Mouse (Mus musculus) MEL (cell line): ENCODE results near the gene Yipf3. TPM values are rescaled to one million over a fixed set of nuclear protein-coding genes. Genes with fewer than 3 reads are reported as not detected.

Experiments used
- DNase-seq: peaks from one replicate; pipeline ENCODE4 v3.0.0; 2011; ENCODE audit warnings: low read depth, low spot score
- H3K27ac ChIP-seq: 2 replicates; pipeline ENCODE4 v1.5.1; 2012; ENCODE audit warnings: low read depth, mild to moderate bottlenecking, control low read depth, low read length, moderate library complexity; ENCODE audit not compliant: control insufficient read depth
- H3K27me3 ChIP-seq, 2 experiments: fragments of 150-350 bp in 1 of 2; sonication (generic) in 1 of 2; 2 replicates each; pipeline ENCODE4 v1.6.1; 2012; ENCODE audit warnings: low read length in 2 of 2, mild to moderate bottlenecking in 2 of 2, improper control_type of control experiment in 1 of 2, moderate library complexity in 1 of 2; ENCODE audit not compliant: insufficient read depth in 2 of 2, control insufficient read depth in 1 of 2
- H3K36me3 ChIP-seq, 2 experiments: 2 replicates each; pipeline ENCODE4 v1.6.1; 2012 to 2014; ENCODE audit warnings: low read length in 2 of 2, improper control_type of control experiment in 1 of 2, inconsistent platforms in 1 of 2, mild to moderate bottlenecking in 1 of 2; ENCODE audit not compliant: insufficient read depth in 2 of 2, control insufficient read depth in 1 of 2
- H3K4me1 ChIP-seq, 2 experiments: fragments of 150-350 bp in 1 of 2; sonication (generic) in 1 of 2; 2 replicates each; pipeline ENCODE4 v1.6.1; 2012; ENCODE audit warnings: low read length in 2 of 2, improper control_type of control experiment in 1 of 2, mild to moderate bottlenecking in 1 of 2; ENCODE audit not compliant: insufficient read depth in 2 of 2, control insufficient read depth in 1 of 2
- H3K4me3 ChIP-seq, 2 experiments: fragments of 150-350 bp in 1 of 2; sonication (generic) in 1 of 2; 2 replicates each; pipeline ENCODE4 v1.5.1; 2012; ENCODE audit warnings: low read depth in 2 of 2, low read length in 2 of 2, mild to moderate bottlenecking in 2 of 2, moderate library complexity in 2 of 2, control low read depth in 1 of 2, improper control_type of control experiment in 1 of 2; ENCODE audit not compliant: control insufficient read depth in 1 of 2, insufficient read depth in 1 of 2
- H3K79me2 ChIP-seq: 2 replicates; pipeline ENCODE4 v1.6.1; 2012; ENCODE audit warnings: mild to moderate bottlenecking, low read length, moderate library complexity; ENCODE audit not compliant: control insufficient read depth, poor library complexity, insufficient read depth
- H3K9ac ChIP-seq: 2 replicates; pipeline ENCODE4 v1.6.1; 2012; ENCODE audit warnings: low read depth, mild to moderate bottlenecking, control low read depth, low read length, moderate library complexity; ENCODE audit not compliant: control insufficient read depth, poor library complexity, severe bottlenecking
- H3K9me3 ChIP-seq: fragments of 150-350 bp; sonication (generic); replicated peaks from 2 replicates; pipeline ENCODE4 v1.6.1; 2012; ENCODE audit warnings: mild to moderate bottlenecking, low read length, improper control_type of control experiment, moderate library complexity; ENCODE audit not compliant: insufficient read depth
- CHD2 ChIP-seq: IDR thresholded peaks from 2 replicates; pipeline ENCODE4 v1.6.1; 2011; ENCODE audit warnings: low read length, improper control_type of control experiment
- E2F4 ChIP-seq: IDR thresholded peaks from 2 replicates; pipeline ENCODE4 v1.6.1; 2011; ENCODE audit warnings: low read depth, low read length, improper control_type of control experiment, borderline replicate concordance
- ELF1 ChIP-seq: IDR thresholded peaks from 2 replicates; pipeline ENCODE4 v1.6.1; 2014; ENCODE audit warnings: low read depth, mild to moderate bottlenecking, inconsistent platforms, low read length, improper control_type of control experiment, moderate library complexity
- EP300 ChIP-seq, 2 experiments: IDR thresholded peaks; 2 replicates each; pipeline ENCODE4 v1.6.1; 2011; ENCODE audit warnings: improper control_type of control experiment in 2 of 2, low read length in 2 of 2, low read depth in 1 of 2, mild to moderate bottlenecking in 1 of 2
- GABPA ChIP-seq: IDR thresholded peaks from 2 replicates; pipeline ENCODE4 v1.6.1; 2012; ENCODE audit warnings: low read depth, mild to moderate bottlenecking, inconsistent platforms, low read length, improper control_type of control experiment, moderate library complexity
- GATA1 ChIP-seq: IDR thresholded peaks from 2 replicates; pipeline ENCODE4 v1.6.1; 2011; ENCODE audit warnings: low read depth, low read length, improper control_type of control experiment
- JUND ChIP-seq: IDR thresholded peaks from 2 replicates; pipeline ENCODE4 v1.6.1; 2011; ENCODE audit warnings: low read depth, mild to moderate bottlenecking, improper control_type of control experiment, low read length
- KAT2A ChIP-seq: conservative IDR thresholded peaks from 2 replicates; pipeline ENCODE4 v1.6.1; 2012; ENCODE audit warnings: low read depth, low read length, improper control_type of control experiment, inconsistent platforms
- MAFK ChIP-seq: IDR thresholded peaks from 2 replicates; pipeline ENCODE4 v1.6.1; 2011; ENCODE audit warnings: low read depth, mild to moderate bottlenecking, low read length, improper control_type of control experiment, borderline replicate concordance
- MAX ChIP-seq: IDR thresholded peaks from 2 replicates; pipeline ENCODE4 v1.6.1; 2011; ENCODE audit warnings: low read length, improper control_type of control experiment
- MEF2A ChIP-seq: IDR thresholded peaks from 2 replicates; pipeline ENCODE4 v1.6.1; 2014; ENCODE audit warnings: low read depth, mild to moderate bottlenecking, inconsistent platforms, low read length, improper control_type of control experiment; ENCODE audit not compliant: poor library complexity, insufficient replicate concordance, severe bottlenecking; ENCODE audit errors: extremely low read depth
- NRF1 ChIP-seq: IDR thresholded peaks from 2 replicates; pipeline ENCODE4 v1.6.1; 2014; ENCODE audit warnings: low read depth, mild to moderate bottlenecking, inconsistent platforms, low read length, improper control_type of control experiment, moderate library complexity; ENCODE audit not compliant: poor library complexity, insufficient read depth, severe bottlenecking
- POLR2AphosphoS5 ChIP-seq: IDR thresholded peaks from 2 replicates; pipeline ENCODE4 v1.6.1; 2012; ENCODE audit warnings: low read depth, borderline replicate concordance, mild to moderate bottlenecking, inconsistent platforms, low read length, moderate library complexity, mixed read lengths
- RAD21 ChIP-seq: IDR thresholded peaks from 2 replicates; pipeline ENCODE4 v1.6.1; 2011; ENCODE audit warnings: mild to moderate bottlenecking, low read depth, low read length, improper control_type of control experiment
- RCOR1 ChIP-seq: IDR thresholded peaks from 2 replicates; pipeline ENCODE4 v1.6.1; 2012; ENCODE audit warnings: low read depth, mild to moderate bottlenecking, inconsistent platforms, low read length, improper control_type of control experiment
- SMC3 ChIP-seq: IDR thresholded peaks from 2 replicates; pipeline ENCODE4 v1.6.1; 2011; ENCODE audit warnings: low read depth, low read length, improper control_type of control experiment
- USF2 ChIP-seq, 2 experiments: IDR thresholded peaks; 2 replicates each; pipeline ENCODE4 v1.6.1; 2011 to 2012; ENCODE audit warnings: improper control_type of control experiment in 2 of 2, low read length in 2 of 2, borderline replicate concordance in 1 of 2, inconsistent platforms in 1 of 2, low read depth in 1 of 2, mild to moderate bottlenecking in 1 of 2; ENCODE audit not compliant: insufficient read depth in 1 of 2
- ZKSCAN1 ChIP-seq: IDR thresholded peaks from 2 replicates; pipeline ENCODE4 v1.6.1; 2012; ENCODE audit warnings: low read depth, mild to moderate bottlenecking, inconsistent platforms, low read length, improper control_type of control experiment, moderate library complexity
- ZMIZ1 ChIP-seq: IDR thresholded peaks from 2 replicates; pipeline ENCODE4 v1.6.1; 2012; ENCODE audit warnings: low read depth, mild to moderate bottlenecking, inconsistent platforms, low read length, improper control_type of control experiment, moderate library complexity
- ZNF384 ChIP-seq: IDR thresholded peaks from 2 replicates; pipeline ENCODE4 v1.6.1; 2012; ENCODE audit warnings: low read depth, mild to moderate bottlenecking, inconsistent platforms, low read length, improper control_type of control experiment
- polyA plus RNA-seq, 2 experiments: library from polyadenylated mRNA; stranded (reverse) in 1 of 2; unstranded in 1 of 2; fragments of >175 nt in 1 of 2; fragments of >200 nt in 1 of 2; gene quantifications; 2 replicates each; pipeline versions ENCODE4 v1.2.1 to v1.2.4; 2012; ENCODE audit warnings: low replicate concordance in 2 of 2, low read depth in 1 of 2; ENCODE audit not compliant: insufficient read length in 2 of 2, insufficient read depth in 1 of 2, missing spikeins in 1 of 2
- total RNA-seq: library from RNA; depleted of rRNA; stranded (reverse); fragments of 300-350 nt; gene quantifications from 2 replicates; pipeline ENCODE4 v1.2.3, GENCODE M21; 2012

Gene Yipf3
- total and polyA plus RNA-seq, 3 experiments: 18.9 to 86.5 TPM; not detected in 1

DNA sequence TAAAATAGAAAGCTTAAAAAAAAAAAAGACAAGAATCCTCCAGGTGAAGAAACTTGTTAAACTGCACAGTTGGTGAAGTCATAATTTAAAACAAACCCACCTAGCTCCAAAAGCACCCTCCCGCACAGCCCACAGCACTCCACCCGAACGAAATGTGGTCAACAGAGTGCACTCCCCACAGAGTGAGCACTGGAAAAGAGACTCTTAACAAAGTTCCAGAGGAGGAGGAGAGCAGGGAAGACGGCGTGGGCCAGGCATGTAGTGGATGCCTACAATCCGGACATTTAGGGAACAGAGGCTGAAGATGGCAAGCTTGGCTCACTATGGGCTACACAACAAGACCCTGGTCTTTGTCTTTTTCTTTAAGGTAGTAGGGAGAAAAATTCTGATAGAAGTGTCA lies 27.2 kb downstream of the Yipf3 start (continued):
- no peak for TF ChIP-seq POLR2AphosphoS5
- TF ChIP-seq ZKSCAN1: no peak

DNA sequence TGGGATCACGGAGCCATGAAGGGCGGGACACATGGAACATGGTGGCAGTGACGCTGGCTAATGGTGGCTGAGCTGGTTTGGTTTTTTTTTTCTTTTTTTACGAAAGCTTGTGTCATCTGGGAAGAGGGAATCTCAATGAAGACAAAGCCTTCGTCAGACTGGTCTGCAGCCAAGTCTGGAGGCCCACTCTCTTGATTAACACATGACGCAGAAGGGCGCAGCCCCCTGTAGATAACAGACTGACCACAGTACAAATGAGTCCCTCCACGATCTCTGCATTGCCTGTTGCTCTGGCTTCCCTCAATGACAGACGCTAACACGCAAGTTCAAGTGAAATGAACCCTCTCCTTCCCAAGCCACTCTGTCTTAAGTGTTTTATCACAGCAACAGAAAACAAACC lies 27.6 kb downstream of the Yipf3 start:
- Histone ChIP-seq H3K4me3 (no peak overlapping the region), H3K36me3 (peaks cover 0 to 2% of the 10 kb centered on the region in 2 experiments; a peak in 2 of 4 replicates), H3K27me3 (no peaks in the 10 kb centered on the region), H3K27ac (no peak overlapping the region), H3K79me2 (peaks cover 4% of the 10 kb centered on the region; the same call in 1 of the 2 replicates), H3K9me3 (no peaks in the 10 kb centered on the region), H3K4me1 (no peaks in the 10 kb centered on the region), H3K9ac (no peak overlapping the region)
- no peak for TF ChIP-seq E2F4
- no peak for TF ChIP-seq RAD21
- TF ChIP-seq MAX: no peak
- no peak for TF ChIP-seq GATA1
- no peak for DNase-seq

DNA sequence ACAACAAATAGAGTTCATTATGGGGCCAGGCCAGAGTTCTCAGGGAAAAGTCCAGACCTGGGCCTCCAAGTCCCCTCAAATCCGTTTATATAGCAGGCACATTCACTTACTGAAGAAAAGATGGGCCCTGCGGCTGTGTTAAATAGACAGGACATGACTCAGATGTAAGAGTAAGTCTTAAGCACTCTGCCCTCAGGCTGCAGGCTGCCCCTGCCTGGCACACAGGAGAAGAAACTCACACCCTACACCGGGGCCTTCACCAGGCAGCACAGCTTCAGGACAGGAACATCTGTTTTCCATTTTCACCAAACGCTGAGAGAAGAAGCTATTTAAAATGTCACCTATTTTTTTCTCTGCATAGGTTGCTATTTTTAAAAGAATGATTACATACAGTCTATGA lies 29.7 kb downstream of the Yipf3 start:
- Histone ChIP-seq H3K79me2 (peaks cover 22% of the 10 kb centered on the region), H3K27me3 (no peaks in the 10 kb centered on the region), H3K4me3 (no peak overlapping the region), H3K9ac (no peak overlapping the region), H3K9me3 (no peaks in the 10 kb centered on the region), H3K4me1 (peaks cover 0 to 9% of the 10 kb centered on the region in 2 experiments; a peak in 2 of 4 replicates), H3K36me3 (peaks cover 4 to 9% of the 10 kb centered on the region in 2 experiments), H3K27ac (no peak overlapping the region)
- DNase-seq: no peak
- TF ChIP-seq KAT2A (no peak), MAX (no peak), MAFK (no peak), JUND (no peak), CHD2 (no peak), ELF1 (no peak), EP300 (IDR thresholded peaks at IDR 0.05; ENCODE audit: low read depth in 1 of 2, low read length in 2 of 2) (no peak), MEF2A (no peak), GABPA (no peak), ZMIZ1 (no peak), POLR2AphosphoS5 (no peak), USF2 (IDR thresholded peaks at IDR 0.05; ENCODE audit: borderline replicate concordance in 1 of 2, insufficient read depth in 1 of 2, low read depth in 1 of 2, low read length in 2 of 2) (no peak), NRF1 (no peak), RCOR1 (no peak), GATA1 (no peak), ZNF384 (no peak), SMC3 (no peak)
